Mouse (Mus musculus): ENCODE measurements at regions not wholly inside any gene's neighbourhood (a gene's known extent, or its start where the extent isn't known, plus 50 kb on each side); places are given as distances from the start of the nearest gene placed in this dataset.

GRCm38 (mm10) chr12:118351421-118351820, 50.2 kb upstream of the Sp4 start:
- no peaks in the 10 kb centered on the region for H3K27me3 ChIP-seq (ENCODE audit: control insufficient read depth, insufficient read depth, low read length)
- no peak overlapping the region for H3K4me3 ChIP-seq (ENCODE audit: control insufficient read depth, low read depth, low read length)
- H3K36me3 ChIP-seq (ENCODE audit: control insufficient read depth, insufficient read depth, low read length), result no peaks in the 10 kb centered on the region
- no peaks in the 10 kb centered on the region for H3K4me1 ChIP-seq (ENCODE audit: control insufficient read depth, insufficient read depth, low read length)
- TF ChIP-seq CTCF (IDR thresholded peaks at IDR 0.05; ENCODE audit: control insufficient read depth, insufficient read depth, insufficient replicate concordance, low read depth, low read length) (no peak), POLR2A (IDR thresholded peaks at IDR 0.05; ENCODE audit: control insufficient read depth, low read depth, low read length) (no peak)
- H3K27ac ChIP-seq (ENCODE audit: control insufficient read depth, insufficient read depth, low read depth, low read length), result no peak overlapping the region

Data from testis, adult 2 months (tissue).